Mouse (Mus musculus) ES-E14 (cell line): Measurements from ENCODE around the gene Hnrnpl.

Experiments used
- CHD2 ChIP-seq: IDR thresholded peaks from 2 replicates; pipeline ENCODE4 v1.6.1; 2014; ENCODE audit warnings: mild to moderate bottlenecking, low read depth, low read length, inconsistent platforms
- MAFK ChIP-seq: IDR thresholded peaks from 2 replicates; pipeline ENCODE4 v1.6.1; 2014; ENCODE audit warnings: mild to moderate bottlenecking, low read depth, low read length, inconsistent platforms; ENCODE audit not compliant: insufficient read depth
- ZC3H11A ChIP-seq: IDR thresholded peaks from 2 replicates; pipeline ENCODE4 v1.6.1; 2012; ENCODE audit warnings: low read depth, mild to moderate bottlenecking, inconsistent platforms, low read length, borderline replicate concordance
- ZNF384 ChIP-seq: IDR thresholded peaks from 2 replicates; pipeline ENCODE4 v1.6.1; 2012; ENCODE audit warnings: low read depth, low read length, inconsistent platforms

DNA sequence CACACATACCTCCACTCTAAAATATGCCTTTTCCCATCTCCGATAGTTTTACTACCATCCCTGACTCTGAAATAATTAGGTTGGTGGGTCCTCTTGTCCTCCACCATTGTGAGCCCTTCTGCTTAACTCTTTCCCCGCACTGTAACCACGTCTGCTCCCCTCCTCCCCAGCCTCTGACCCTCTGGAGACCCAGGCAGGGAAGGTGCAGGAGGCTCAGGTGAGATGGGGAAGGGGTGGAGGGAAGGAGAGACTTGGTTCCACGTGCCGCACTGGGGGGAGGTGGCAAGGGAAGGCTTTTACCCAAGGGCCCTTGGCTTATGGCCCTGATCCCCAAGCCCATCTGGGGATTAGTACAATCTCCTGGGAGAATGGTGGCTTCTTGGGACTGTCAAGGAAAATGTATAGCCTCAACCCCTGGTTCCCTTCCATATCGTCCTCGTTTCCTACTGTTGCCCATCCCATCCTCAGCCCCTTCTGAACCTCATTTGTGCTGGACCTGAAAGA lies 40.8 kb upstream of the Hnrnpl start, which contains the start of gene Nfkbib:
- TF ChIP-seq CHD2: no peak
- TF ChIP-seq MAFK: no peak
- TF ChIP-seq ZC3H11A: no peak
- no peak for TF ChIP-seq ZNF384
